Mouse (Mus musculus) myocyte (in vitro differentiated cells): ENCODE results near the gene Fam83c.

Experiments used
- E2F4 ChIP-seq: IDR thresholded peaks from one replicate; pipeline ENCODE4 v1.6.1; 2011; ENCODE audit warnings: mild to moderate bottlenecking, control low read depth, moderate library complexity; ENCODE audit not compliant: insufficient read depth
- MYOD1 ChIP-seq, 3 experiments: IDR thresholded peaks; one replicate each; pipeline ENCODE4 v1.6.1; 2011; ENCODE audit warnings: control low read depth in 2 of 3, low read depth in 2 of 3, mild to moderate bottlenecking in 2 of 3, moderate library complexity in 1 of 3; ENCODE audit not compliant: insufficient read length in 2 of 3, control insufficient read depth in 1 of 3
- MYOG ChIP-seq, 3 experiments: IDR thresholded peaks; one replicate each; pipeline ENCODE4 v1.6.1; 2011; ENCODE audit warnings: control low read depth in 2 of 3, low read depth in 2 of 3, mild to moderate bottlenecking in 2 of 3; ENCODE audit not compliant: insufficient read length in 2 of 3, control insufficient read depth in 1 of 3, insufficient read depth in 1 of 3
- POLR2A ChIP-seq: IDR thresholded peaks from one replicate; pipeline ENCODE4 v1.6.1; 2011; ENCODE audit warnings: low read depth, mild to moderate bottlenecking, control low read depth, moderate library complexity; ENCODE audit not compliant: insufficient read length
- POLR2AphosphoS2 ChIP-seq: IDR thresholded peaks from one replicate; pipeline ENCODE4 v1.6.1; 2011; ENCODE audit warnings: low read depth, control low read depth; ENCODE audit not compliant: insufficient read length
- REST ChIP-seq: IDR thresholded peaks from one replicate; pipeline ENCODE4 v1.6.1; 2011; ENCODE audit warnings: mild to moderate bottlenecking, control low read depth, moderate library complexity; ENCODE audit not compliant: insufficient read depth, insufficient read length

DNA sequence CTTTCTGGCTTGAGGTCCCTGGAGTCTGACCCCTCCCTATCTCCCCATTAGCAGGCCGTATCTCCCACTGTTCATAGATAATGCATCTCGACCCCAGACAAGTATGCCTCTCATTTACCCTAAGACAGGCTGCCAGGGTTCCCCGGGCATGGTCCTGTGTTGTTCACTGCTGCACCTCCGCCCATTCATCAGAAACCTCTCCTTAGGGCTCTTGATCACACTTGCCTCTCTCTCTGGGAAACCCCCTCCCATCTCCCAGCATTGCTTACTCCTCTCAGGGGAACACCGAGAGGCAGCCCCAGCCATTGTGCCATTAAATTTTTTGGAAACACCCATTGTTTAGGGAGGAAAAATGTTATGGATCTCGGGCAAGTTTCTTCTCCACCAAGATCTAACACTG is 56.6 kb downstream of the Fam83c start:
- TF ChIP-seq MYOD1 (IDR thresholded peaks at IDR 0.05; ENCODE audit: control insufficient read depth in 1 of 3, insufficient read length in 2 of 3, low read depth in 2 of 3), result no peak
- no peak for TF ChIP-seq REST
- no peak for TF ChIP-seq E2F4
- no peak for TF ChIP-seq POLR2AphosphoS2
- no peak for TF ChIP-seq POLR2A
- TF ChIP-seq MYOG (IDR thresholded peaks at IDR 0.05; ENCODE audit: control insufficient read depth in 1 of 3, insufficient read depth in 1 of 3, insufficient read length in 2 of 3, low read depth in 2 of 3), result no peak
